Mouse (Mus musculus) activated CD4-positive, CD25-positive, alpha-beta regulatory T cell, adult 4 months (primary cell): ENCODE results near the gene Paip2b. TPM values are rescaled to one million over a fixed set of nuclear protein-coding genes. Genes with fewer than 3 reads are reported as not detected.
"Not testable (repeated sequence)": the region's sequence is repeated elsewhere in the genome, so short reads cannot be mapped to it uniquely, and the experiment has no call there.

Experiments
- ATAC-seq: one replicate; pipeline ENCODE4 v1.8.0; 2017
- polyA plus RNA-seq, 2 experiments: library from polyadenylated mRNA; unstranded; fragments of 100-300 nt; shearing (Covaris generic); gene quantifications; one replicate each; pipeline ENCODE4 v1.2.1; 2017

The Paip2b gene
- polyA plus RNA-seq: 10 to 100 TPM; 17.3 to 18.2 TPM

DNA sequence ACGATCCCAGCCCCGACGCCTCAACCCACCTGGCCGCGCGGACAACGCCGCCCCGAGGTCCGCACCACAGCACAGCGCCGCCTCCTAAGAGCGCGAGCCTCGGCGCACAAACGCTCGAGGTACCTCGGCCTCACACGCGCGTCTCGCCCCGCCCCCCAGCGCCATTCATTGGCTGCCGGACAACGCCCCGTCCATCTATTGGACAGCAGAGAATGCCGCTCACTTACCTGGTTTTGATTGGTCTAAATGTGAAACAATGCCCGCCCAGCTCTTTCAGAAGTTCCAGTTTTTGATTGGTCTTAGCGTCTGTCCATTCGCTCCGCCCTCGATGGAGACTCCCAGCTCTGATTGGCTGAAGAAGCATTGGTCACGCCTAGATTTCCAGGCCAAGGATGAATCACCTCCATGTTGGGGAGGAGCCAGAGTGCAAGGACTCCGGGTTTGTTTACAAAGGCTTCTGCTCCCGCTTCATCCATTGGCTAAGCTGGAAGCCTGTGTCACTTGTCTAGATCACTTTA, at the start of gene Paip2b:
Gene Paip2b, minus strand, starts transcription at position 136 of the 518 bp plus-strand sequence.
- peak; percentile 91 for ATAC-seq

DNA sequence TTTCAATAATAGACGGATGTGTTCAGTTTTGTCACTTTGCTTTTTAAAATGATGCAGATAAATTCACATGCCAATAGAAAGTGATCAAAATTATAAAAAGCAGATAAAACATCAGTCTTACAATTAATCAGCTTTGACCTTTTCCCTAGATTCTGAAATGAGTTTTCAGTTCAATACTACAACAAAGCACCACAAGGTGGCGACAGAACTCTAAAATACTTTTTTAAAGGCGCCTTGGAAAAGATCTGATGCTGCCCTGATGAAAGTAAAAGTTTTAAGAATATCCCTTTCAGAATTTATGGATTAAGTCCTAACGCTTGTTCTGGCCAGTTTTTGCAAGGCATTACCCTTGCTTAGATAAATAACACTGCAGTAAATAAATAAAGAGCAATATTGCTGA, 48.3 kb upstream of the Paip2b start:
- peak; percentile 46 for ATAC-seq

DNA sequence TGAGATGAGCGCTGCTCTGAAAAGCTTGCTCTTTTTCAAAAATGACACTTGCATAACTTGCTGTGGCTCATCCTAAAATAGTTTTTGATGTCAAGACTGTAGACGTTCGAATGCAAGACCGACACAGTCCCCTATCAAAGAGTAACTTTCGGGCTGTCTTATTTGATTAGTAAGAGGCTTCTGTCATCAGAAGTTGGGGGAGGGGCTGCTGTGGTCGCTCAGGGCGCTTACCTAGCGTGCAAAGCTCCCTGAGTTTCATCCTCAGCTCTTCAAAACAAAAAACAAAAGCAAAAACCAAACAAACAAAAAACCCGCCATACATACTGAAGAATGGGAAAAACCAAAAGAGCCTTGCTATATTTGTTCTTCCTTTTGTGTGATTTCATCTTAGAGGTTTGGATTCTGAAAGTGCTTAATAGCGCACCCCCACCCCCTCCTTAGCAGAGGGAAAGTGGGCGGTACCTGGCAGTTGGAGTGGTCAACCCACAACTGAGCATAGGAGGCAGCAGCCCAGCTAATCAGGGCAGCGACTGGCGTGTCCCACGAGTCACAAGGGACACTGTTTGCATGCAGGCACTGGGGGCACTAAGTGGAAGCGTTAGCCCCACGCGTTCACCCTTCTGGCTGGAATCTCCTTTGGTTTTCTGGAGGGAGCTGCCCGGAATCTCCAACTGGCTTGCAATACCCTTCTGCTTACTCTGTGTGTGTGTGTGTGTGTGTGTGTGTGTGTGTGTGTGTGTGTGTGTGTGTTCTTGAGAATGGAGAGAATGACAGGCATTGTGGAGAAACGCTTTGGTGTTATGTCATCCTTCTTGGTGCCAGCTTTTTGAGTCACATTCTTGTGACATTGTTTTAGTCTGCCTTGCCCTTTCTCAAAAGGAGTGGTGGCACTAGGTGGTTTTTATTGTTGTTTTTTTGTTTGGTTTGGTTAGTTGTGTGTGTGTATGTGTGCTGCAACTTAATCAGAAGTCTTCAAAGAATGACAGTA, 36.4 kb upstream of the Paip2b start:
- ATAC-seq: no peak

DNA sequence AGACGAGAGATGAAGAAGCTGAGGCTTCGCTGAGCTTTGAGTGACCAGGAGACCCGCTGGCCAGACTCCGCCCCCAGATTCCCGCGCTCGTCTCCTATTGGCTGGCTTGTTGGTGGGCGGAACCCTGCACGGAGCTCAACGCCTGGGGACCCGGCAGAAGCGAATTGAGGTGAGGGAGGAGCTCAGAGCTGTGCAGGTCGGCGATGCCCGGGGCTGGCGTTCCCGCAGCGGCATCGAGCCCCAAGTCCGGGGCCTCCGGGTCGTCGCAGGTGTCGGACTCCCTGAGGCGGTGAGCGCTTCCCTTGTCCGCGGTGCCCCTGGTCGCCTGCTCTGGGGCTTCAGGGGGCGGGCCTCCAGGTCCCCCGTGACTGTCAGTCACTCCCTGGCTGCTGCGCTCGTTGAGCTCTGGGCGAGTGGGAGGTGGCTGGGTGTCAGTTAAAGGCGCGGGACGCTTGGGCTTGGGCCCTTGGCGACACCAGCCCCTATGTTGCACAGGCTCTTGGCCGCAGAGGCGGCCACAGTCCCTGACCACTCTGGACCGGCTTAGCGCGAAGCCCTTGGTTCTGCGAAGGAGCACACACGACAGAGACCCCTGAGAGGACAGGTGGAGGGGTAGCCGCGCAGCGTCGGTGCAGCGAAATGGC, 35.5 kb upstream of the Paip2b start, which contains the start of gene Zfp638:
Gene Zfp638, plus strand, starts transcription at position 156 of the 644 bp plus-strand sequence.
- peak; percentile 83 for ATAC-seq

DNA sequence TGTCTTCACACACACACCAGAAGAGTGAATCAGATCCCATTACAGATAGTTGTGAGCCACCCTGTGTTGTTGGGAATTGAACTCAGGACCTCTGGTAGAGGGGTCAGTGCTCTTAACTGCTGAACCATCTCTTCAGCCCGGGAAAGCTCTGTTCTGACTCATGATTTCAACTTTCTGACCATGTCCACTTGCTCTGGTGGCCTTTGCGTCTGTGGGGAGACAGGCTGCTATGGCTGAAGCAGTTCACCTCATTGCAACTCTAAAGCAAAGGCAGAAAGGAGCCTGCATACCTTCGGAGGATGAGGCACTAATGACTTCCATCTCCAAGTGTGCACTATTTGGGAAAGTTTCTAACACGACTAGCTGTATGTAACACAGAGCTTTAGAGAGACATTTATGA, 34.9 kb upstream of the Paip2b start:
- ATAC-seq: no peak

DNA sequence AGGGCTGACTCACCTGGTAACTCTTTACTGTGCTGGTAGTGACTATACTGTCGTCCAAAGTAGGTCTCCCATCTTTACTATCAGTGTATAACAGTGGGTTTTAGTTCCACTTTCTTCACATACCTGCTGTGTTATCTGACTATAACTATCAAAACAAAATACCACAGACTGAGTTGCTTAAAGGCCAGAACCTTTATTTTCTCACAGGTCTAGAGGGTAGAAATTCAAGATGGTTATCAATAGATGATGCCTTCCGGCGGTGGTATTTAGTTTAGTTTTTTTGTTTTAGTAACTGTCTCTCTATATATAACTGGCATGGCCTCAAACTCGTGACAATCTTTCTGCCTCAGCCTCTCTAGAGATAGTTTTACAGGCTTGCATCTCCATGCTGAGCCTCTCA, 32.0 kb upstream of the Paip2b start:
- ATAC-seq: peak; percentile 53

DNA sequence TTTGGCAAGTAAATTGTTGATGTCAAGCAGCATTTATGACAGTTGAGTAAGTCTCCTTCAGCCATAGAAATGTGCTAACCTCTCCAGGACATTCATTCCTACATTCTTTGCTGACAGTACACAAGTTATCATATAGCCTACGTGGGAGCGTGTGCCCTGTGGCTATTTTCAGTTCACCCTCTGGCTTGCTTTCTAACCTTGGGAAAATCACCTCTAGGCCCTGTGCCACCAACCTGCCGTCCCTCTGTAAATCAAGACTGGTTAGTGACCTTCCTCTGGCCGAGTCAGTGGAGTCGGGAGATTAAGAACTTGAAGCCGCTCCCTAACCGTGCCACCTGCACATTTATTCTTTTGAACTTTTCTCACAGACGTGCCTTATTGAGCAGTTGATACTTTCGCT, 28.5 kb upstream of the Paip2b start:
- no peak for ATAC-seq

DNA sequence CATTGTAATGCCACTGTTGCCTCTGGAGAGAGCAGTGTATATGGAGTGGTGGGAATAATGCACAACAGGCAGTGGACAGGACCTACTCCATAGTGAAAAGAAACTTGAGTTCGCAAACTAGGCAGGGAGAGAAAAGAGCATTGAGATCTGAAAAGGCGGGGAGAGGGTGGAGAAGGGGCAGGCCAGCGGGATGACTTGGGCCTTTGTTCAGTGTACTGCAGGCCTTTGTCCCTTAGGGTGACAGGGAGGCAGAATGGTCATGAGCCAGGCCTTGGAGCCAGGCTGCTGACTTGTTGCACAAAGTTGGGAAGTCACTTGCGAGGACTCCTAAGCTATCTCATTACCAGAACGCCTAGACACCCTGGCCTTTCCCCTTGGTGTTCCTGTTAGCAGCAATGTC, 25.9 kb upstream of the Paip2b start:
- ATAC-seq: no peak

DNA sequence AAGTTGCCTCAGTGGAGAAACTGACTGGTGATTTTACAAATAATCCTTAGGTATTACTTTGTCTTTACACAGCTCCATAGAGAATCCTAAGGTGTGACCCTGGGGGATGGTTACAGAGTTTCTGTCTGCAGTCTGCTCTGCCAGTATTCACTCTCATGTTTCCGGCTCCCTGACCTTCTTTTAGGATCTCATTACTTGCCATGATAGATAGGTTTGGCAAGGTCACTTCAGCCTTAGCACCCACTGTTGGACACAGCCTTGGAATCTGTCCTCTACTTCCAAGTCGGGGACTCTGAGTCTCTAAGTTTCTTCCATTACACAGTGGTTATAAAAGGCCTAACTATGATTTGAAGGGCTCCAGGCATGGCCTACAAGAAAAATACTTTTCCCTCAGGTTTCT, 17.9 kb upstream of the Paip2b start:
- no peak for ATAC-seq

DNA sequence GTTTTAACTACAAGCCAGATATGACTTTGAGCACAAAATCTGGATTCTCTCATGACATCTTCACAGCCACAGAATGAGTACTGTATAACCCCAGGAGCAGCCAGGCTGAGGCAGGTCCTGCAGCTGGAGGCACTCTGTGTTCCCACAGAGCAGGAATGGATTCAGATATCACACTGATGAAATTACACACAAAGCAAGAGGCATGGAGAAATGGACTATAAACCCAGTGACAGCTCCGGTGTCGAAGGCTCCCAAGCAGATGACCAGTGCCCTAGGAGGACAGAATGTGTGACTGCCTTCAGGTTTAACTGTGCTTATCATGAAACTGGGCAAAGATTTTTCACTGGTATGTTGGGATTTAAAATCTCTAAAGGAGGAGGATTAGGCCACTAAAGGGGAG, 14.6 kb upstream of the Paip2b start:
- no peak for ATAC-seq

DNA sequence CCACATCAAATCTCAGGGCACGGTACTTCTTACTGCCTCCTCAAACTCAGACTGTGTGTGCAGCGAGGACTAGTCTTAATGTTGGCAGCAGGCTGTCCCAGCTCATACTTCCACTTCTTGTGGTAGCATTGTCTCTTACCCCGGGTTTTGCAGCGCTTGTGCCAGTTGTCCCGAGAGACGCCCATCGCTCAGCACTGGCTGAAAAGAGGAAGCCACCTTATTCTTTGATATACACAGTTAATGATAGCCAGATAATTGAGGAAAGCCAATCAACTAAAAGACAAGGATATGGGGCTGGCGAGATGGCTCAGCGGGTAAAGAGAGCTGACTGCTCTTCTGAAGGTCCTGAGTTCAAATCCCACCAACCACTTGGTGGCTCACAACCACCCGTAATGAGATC, 13.4 kb upstream of the Paip2b start:
- ATAC-seq: no peak

DNA sequence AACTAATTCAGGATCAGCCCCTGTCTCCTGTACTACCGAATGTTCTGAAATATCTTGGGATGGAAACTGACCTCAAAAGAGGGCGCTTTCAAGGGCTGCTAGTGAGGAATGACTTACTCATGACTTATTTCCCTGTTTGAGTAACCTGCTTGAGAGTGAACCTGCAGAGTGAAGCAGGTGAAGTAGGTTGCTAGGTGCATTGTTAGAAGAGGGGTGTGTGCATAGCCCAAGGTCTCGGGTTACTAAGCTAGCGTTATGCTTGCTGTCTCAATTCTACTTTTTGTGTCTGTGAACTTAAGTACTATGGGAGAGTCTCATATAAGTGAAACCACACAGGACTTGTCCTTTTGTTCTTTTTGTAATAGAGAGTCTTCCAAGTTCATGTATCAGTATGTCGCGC, 8.5 kb upstream of the Paip2b start:
- no peak for ATAC-seq

DNA sequence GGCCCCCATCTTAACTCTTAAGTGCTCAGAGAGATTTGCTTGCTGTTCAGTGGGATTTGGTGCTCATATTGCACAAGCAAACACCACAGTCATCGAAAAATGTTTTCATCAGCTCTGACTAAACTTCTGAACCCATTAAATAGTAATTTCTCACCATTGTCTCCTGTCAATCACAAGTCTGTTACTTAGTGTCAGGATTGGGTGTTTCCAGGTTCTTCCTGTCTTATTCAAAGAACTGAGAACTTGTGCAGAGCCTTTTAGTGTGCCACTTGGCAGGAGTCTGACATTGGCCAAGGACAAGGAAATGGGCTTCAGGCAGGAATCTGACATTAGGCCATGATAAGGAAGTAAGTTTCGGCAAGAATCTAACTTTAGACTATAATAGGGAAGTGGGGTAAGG, 6.5 kb upstream of the Paip2b start:
- ATAC-seq: no peak

DNA sequence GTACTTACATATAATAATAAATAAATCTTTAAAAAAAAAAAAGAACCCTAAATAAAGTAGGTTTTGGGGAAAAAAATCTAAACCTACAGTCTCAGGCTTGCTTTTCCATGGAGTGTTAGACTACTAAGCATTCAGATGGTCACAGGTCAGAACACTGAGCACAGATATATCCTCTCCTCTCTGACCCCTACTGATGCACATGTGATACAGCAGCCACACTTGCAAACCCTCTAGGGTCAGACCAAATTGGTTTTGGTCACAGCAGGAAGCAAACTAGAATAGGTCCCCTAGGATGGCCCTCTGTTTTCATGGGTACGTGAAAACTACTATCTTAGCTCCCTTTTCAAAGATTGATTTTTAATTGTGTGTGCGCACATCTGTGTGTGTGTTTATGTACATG, 5.3 kb upstream of the Paip2b start:
- no peak for ATAC-seq

DNA sequence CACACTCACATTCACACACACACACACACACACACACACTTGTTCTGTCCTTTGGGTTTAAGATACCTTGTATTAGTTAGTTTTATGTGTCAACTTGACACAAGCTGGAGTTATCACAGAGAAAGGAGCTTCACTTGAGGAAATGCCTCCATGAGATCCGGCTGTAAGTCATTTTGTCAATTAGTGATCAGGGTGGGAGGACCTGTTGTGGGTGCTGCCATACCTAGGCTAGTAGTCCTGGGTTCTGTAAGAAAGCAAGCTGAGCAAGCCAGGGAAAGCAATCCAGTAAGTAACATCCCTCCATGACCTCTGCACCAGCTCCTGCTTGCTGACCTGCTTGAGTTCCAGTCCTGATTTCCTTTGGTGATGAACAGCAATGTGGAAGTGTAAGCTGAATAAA, 852 bp upstream of the Paip2b start:
- ATAC-seq: not testable (repeated sequence)

DNA sequence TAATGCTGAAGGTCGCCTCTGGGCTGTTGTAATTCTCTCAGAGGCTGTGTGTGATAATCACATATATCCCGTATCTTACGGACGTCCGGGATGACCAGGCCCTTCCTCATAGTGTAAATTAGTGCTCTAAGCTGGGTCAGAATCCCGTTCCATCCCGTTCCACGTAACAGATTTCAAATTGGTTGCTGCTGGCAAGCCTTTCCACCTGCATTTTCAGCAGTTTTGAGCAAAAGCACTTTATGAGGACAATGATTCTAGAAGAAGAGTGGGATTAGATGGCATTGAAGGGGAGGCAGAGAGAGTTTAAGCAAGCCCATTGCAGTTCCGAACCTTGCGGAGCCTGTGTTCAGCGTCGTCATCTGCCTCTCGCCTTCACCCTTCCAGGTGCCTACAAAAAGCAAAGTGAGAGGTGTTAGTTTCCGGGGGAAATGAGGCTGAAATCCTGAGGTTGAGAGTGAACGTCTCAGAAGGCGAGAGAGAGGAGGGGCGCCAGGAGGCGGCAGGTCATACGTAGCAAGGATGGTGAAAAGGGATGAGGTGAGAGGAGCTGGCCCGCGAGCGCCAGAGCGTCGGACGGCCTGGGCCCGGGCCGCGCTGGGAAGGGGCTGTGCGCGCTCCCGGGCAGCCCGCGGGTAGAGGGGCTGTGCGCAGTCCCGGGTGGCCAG, 468 bp downstream of the Paip2b start:
- peak; percentile 59 for ATAC-seq

DNA sequence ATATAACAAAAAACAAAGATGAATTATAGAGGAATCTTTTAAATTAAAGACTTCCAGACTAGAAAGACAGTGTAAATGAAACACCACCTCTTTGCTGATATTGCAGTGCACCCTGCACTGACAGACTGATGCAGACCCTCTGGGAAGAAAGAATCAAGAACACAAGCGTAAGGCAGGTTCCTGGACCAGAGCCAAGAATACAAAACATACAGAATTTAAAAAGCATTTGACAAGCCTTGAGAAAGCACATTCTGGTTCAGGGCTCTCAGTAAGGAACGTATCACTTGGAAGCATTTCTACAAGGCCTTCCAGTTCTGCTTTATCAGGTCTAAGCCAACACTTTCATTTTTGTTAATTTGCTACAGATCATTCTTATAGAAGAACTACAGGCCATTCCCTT, 9.7 kb downstream of the Paip2b start:
- no peak for ATAC-seq

DNA sequence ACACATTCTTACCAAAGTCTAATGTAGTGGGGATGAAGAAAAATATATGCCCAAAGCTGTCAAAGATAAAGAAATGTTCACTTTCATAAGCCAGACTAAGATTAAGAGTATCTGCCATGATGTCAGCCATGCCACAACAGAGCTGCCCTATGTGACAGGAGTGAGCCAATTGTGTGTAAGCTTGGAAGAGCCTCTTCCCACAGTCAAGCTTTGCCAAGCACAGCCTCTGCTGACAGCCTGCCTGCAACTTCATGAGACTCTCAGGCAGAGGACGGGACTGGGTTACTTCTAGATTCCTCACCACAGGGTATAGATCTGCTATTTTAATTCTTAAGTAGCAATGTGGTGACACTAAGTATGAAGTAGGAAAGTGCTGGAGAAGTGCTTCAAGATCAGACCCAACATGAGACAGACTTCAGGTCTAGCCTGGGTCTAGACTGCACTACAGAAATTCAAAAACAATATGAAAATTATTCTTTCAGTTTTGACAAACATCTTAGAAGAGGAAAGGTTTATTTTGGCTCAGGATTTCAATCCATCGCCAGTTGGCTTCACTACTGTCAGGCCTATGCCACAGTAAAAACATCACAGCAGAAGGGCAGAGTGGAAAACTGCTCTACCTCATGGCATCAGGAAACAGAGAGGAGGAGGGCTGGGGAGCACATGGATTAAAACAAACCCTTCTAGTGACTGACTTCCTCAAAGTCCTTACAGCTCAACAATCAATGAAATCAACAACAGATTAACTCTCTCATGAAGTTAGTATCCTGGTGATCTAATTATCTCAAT, 10.6 kb downstream of the Paip2b start:
- no peak for ATAC-seq

DNA sequence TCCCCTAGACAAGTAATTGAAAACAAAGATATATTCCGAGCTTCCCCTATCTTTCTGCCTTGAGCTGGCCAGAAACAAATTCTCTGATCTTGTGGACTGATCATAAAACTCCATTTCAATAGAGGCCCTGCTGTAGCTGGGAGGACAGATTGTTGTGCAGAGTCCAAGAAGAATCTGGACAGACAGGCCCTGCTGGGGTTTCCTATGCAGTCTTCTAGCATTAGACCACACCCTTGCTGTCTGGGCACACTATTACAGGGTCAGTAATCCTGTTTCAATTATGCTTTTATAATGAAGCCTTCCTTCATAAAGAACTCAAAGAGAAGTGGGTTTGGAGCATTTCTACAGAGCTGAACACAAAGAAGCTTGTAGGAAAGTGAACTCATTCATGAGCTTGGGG, 12.5 kb downstream of the Paip2b start:
- ATAC-seq: no peak

DNA sequence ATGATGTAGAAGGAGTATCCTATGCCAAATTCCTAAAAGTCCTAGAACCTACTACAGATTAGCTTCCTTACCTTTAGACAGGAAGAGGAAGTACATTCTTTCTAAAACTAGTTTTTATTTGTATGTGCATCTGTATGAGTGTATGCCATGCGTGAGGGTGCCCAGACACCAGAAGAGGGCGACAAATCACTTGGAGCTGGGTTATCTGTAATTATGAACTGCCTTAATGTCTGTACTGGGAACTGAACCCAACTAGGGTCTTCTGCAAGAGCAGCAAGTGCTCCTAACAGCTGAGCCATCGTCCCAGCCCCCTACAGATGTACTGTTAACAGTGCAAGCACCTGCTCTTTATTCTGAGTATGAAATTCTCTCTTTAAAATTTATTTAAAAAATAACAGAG, 15.7 kb downstream of the Paip2b start:
- no peak for ATAC-seq

DNA sequence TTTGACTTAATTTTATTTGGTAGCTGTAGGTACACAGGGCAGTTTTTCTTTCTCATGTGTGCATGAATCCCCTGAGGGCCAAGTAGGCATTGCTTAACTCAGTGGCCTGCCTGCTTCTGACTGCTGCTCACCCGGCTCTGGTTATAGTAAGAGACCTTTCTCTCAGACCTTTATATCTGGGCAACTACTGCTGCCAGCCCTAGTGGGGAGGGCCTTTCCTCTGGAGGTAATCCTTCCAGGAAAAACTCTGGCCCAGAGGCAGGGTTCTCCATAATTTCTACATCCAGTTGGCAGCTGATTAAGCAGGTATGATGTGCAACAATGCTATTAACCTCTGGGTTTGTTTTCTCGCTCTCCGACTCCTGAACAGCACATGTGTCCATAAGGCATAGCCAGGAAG, 28.7 kb downstream of the Paip2b start:
- ATAC-seq: no peak

DNA sequence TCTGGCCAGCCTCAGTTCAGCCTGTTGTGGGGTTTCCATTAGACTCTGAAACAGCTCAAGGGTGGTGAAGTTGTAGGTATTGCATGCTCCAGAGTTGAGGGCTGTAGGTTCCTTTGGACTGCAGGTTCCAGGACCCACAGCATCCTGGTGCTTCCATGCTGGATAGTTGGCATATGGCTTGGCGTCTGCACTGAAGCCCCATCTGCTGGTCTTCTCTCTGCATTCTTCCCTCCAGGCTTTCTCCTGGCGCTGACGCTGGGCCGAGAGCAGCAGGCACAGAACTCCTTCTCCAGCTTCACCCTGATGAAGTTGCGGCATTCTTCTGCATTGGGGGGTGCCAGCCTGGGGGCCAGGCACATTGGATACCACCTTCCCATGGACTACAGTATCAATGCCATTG, 29.5 kb downstream of the Paip2b start:
- ATAC-seq: no peak
